Mouse (Mus musculus) hindbrain, embryonic 12.5 days (tissue): ENCODE data around the gene Fhod1. TPM values are rescaled to one million over a fixed set of nuclear protein-coding genes. Genes with fewer than 3 reads are reported as not detected.

ENCODE experiments used
- ATAC-seq: fragments of 200-750 bp; cut with Nextera tagmentation; 2 replicates; pipeline ENCODE4 v1.8.0; 2017; ENCODE audit warnings: moderate TSS enrichment; ENCODE audit not compliant: low FRiP score
- H3K27ac ChIP-seq: fragments of 300-500 bp; sonication (generic); 2 replicates; pipeline ENCODE4 v1.5.1; 2016; ENCODE audit warnings: mild to moderate bottlenecking
- H3K27me3 ChIP-seq: fragments of 300-500 bp; sonication (generic); 2 replicates; pipeline ENCODE4 v1.6.1; 2016; ENCODE audit warnings: mild to moderate bottlenecking
- H3K36me3 ChIP-seq: fragments of 300-500 bp; sonication (generic); 2 replicates; pipeline ENCODE4 v1.6.1; 2016; ENCODE audit warnings: mild to moderate bottlenecking
- H3K4me1 ChIP-seq: fragments of 300-500 bp; sonication (generic); 2 replicates; pipeline ENCODE4 v1.6.1; 2016
- H3K4me2 ChIP-seq: fragments of 300-500 bp; sonication (generic); replicated peaks from 2 replicates; pipeline ENCODE4 v1.6.1; 2016; ENCODE audit warnings: mild to moderate bottlenecking
- H3K4me3 ChIP-seq: fragments of 300-500 bp; sonication (generic); 2 replicates; pipeline ENCODE4 v1.5.1; 2016; ENCODE audit warnings: mild to moderate bottlenecking
- H3K9ac ChIP-seq: fragments of 300-500 bp; sonication (generic); 2 replicates; pipeline ENCODE4 v1.6.1; 2016; ENCODE audit warnings: mild to moderate bottlenecking, moderate library complexity
- H3K9me3 ChIP-seq: fragments of 300-500 bp; sonication (generic); replicated peaks from 2 replicates; pipeline ENCODE4 v1.6.1; 2016; ENCODE audit warnings: mild to moderate bottlenecking
- WGBS: fragments of 180-500 bp; shearing (Covaris S2); methylation state at CpG from one replicate; pipeline ENCODE4 v1.1.7; 2016; 5-methylcytosine and 5-hydroxymethylcytosine counted together
- microRNA counts: library from miRNA; unstranded; fragments of <30 nt; microRNA quantifications from one replicate; lab custom pipeline; 2017
- microRNA-seq: library from miRNA; unstranded; fragments of <30 nt; microRNA quantifications from one replicate; pipeline ENCODE4, GENCODE M21; 2017
- polyA plus RNA-seq: library from polyadenylated mRNA; unstranded; fragments of >200 nt; fragmentation: Nextera tagmentation; extraction: Ambion mirVana; gene quantifications from 2 replicates; pipeline ENCODE4 v1.2.1, GENCODE M21; 2016

The Fhod1 gene
- polyA plus RNA-seq, 1 experiment from 2014 or later = 2.0 TPM

DNA sequence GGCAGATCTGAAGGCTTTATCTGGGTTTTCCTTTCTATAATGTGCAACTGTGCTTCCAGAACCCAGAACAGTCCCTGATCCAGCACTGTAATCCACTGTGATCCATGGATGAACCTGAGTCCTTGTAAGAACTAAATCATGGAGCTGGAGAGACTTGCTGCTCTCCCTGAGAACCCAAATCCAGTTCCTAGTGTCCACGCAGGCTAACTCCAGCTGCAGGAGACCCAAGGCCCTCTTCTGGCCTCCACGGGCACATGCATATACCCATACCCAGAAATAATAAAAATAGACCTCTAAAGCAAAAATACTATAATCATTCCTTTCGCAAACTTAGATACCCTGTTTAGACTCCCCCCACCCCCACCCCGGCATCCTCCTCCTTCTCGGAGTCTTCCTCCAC, 59.5 kb downstream of the Fhod1 start:
- WGBS = 81% methylated on average over 5 of the region's 5 CpGs
- peaks cover 50% of the 10 kb centered on the region for H3K4me1 ChIP-seq
- no peak overlapping the region for H3K27ac ChIP-seq
- peaks cover 26% of the 10 kb centered on the region for H3K27me3 ChIP-seq
- no peaks in the 10 kb centered on the region for H3K9me3 ChIP-seq
- H3K4me3 ChIP-seq = peak overlapping the region; percentile 48
- ATAC-seq = no peak
- peak overlapping the region; percentile 81 for H3K4me2 ChIP-seq
- peaks cover 19% of the 10 kb centered on the region for H3K36me3 ChIP-seq
- peak overlapping the region; percentile 60 for H3K9ac ChIP-seq

DNA sequence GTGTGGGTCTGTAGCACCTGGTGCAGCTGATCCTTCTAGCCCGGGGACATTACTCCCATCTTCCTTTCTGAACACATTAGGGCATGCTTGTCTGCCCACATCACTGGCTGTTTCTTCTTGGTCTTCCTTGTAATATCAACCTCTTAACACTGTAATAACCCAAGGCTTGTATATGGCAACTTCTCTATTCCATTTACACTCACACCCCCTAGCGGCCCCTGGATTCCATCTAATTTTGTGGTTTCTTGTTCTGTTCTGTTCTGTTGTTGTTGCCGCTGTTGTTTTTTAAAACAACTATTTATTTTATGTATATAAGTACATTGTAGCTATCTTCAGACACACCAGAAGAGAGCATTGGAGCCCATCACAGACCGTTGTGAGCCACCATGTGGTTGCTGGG, 60.8 kb downstream of the Fhod1 start:
- H3K4me3 ChIP-seq = no peak overlapping the region
- H3K36me3 ChIP-seq = peaks cover 33% of the 10 kb centered on the region
- peaks cover 50% of the 10 kb centered on the region for H3K4me1 ChIP-seq
- no peak overlapping the region for H3K27ac ChIP-seq
- no peak for ATAC-seq
- peak overlapping the region; percentile 81 for H3K4me2 ChIP-seq
- peaks cover 19% of the 10 kb centered on the region for H3K27me3 ChIP-seq
- no peaks in the 10 kb centered on the region for H3K9me3 ChIP-seq
- 87% methylated on average over 4 of the region's 4 CpGs for WGBS
- H3K9ac ChIP-seq = no peak overlapping the region

DNA sequence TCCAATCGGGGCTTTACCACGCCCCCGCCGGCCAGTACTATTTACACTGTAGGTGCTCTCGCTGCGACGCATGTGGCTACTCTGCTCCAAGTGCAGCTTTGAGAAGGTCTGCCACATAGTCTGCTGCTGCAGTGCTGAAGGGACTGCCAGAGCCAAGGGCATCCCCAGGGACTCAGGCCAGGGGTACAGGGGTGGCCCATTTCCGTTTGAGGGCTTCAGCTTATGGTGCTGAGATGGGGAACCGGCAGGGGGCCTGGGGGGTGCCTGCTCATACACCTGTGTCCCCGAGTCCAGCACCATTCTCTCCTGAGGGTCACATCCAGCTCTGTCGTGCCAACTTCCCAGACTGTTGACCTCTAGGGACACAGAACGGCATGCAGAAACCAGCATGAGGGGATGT, 62.2 kb downstream of the Fhod1 start:
- H3K4me3 ChIP-seq = no peak overlapping the region
- peaks cover 41% of the 10 kb centered on the region for H3K36me3 ChIP-seq
- 34% methylated on average over 12 of the region's 12 CpGs for WGBS
- peaks cover 46% of the 10 kb centered on the region for H3K4me1 ChIP-seq
- H3K9ac ChIP-seq = no peak overlapping the region
- H3K27me3 ChIP-seq = peaks cover 28% of the 10 kb centered on the region
- no peak overlapping the region for H3K27ac ChIP-seq
- H3K9me3 ChIP-seq = no peaks in the 10 kb centered on the region
- H3K4me2 ChIP-seq = peak overlapping the region; percentile 81; the same call in 1 of the 2 replicates
- ATAC-seq = no peak

DNA sequence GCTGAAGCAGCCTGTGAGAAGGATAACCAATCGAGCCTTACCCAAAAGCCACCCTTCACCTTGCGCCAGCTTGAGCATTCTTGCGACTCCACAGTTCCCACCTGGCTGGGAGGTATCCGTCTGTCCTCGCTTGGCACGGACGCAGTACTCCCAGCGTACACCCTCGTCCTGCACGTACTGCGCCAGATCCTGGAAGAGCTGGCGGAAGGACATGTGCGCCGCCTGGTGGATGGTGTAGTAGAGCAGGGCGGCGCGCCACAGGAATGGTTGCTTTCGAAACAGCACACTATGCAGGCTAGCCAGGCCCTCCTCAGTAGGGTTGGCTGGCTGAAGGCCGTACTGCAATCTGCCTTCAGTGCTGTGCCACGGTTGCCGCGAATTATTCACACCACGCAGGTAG, 64.7 kb downstream of the Fhod1 start:
- H3K36me3 ChIP-seq = peaks cover 47% of the 10 kb centered on the region

DNA sequence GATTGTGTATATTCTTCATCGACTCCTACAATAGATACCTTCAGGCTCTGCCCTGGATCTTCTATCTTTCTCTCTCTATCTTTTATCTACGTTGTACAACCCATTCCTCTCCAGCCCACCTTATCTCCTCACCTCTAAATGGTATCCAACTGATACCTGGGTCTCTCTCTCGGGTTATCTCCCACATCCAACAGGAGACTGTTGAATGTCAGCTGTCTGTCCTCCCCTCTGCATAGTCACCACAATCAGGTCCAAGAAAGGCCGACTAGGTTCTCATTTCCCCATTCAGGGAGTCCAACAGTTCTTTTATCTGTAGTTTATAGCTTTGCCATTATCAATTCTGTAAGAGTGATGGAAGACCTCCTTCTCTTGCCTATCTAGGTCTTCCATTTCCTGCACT, 65.5 kb downstream of the Fhod1 start:
- Histone ChIP-seq H3K4me1 (peaks cover 26% of the 10 kb centered on the region), H3K4me2 (no peak overlapping the region), H3K27ac (no peak overlapping the region), H3K36me3 (peaks cover 47% of the 10 kb centered on the region), H3K9me3 (no peaks in the 10 kb centered on the region), H3K9ac (no peak overlapping the region), H3K4me3 (no peak overlapping the region), H3K27me3 (peaks cover 53% of the 10 kb centered on the region)
- no peak for ATAC-seq
- WGBS = 86% methylated on average over 4 of the region's 4 CpGs

More for the DNA sequence above, 64.7 kb downstream of the Fhod1 start:
- Histone ChIP-seq H3K27me3 (peaks cover 45% of the 10 kb centered on the region), H3K9me3 (no peaks in the 10 kb centered on the region), H3K4me2 (no peak overlapping the region), H3K4me3 (no peak overlapping the region), H3K27ac (no peak overlapping the region), H3K9ac (no peak overlapping the region), H3K4me1 (peaks cover 34% of the 10 kb centered on the region)
- 21% methylated on average over 23 of the region's 23 CpGs for WGBS
- peak; percentile 27; the same call in 1 of the 2 replicates for ATAC-seq

DNA sequence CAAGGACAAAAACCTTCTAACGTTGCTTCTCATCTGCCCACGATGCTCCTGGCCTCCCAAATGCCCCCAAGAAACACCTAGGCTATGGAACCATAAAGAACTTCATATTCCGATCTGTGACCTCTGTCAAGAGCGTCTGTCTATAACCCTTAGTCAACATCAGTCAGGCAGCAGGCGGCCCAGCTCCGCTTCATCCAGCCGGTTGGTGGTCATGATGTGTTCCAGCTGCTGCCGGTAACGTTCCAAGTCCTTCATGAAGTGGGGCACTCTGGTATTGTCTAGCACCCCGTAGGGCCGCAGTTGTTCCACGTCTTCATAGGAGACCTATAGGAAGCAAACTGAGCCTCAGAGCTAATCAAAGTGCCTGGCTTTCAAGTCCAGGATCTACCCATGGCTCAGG, 65.9 kb downstream of the Fhod1 start:
- H3K4me2 ChIP-seq = no peak overlapping the region
- H3K27me3 ChIP-seq = peaks cover 57% of the 10 kb centered on the region
- 89% methylated on average over 12 of the region's 12 CpGs for whole genome bisulfite sequencing
- H3K36me3 ChIP-seq = peaks cover 47% of the 10 kb centered on the region
- no peak overlapping the region for H3K9ac ChIP-seq
- H3K4me1 ChIP-seq = peaks cover 24% of the 10 kb centered on the region
- H3K27ac ChIP-seq = no peak overlapping the region
- no peak for ATAC-seq
- no peak overlapping the region for H3K4me3 ChIP-seq
- no peaks in the 10 kb centered on the region for H3K9me3 ChIP-seq

DNA sequence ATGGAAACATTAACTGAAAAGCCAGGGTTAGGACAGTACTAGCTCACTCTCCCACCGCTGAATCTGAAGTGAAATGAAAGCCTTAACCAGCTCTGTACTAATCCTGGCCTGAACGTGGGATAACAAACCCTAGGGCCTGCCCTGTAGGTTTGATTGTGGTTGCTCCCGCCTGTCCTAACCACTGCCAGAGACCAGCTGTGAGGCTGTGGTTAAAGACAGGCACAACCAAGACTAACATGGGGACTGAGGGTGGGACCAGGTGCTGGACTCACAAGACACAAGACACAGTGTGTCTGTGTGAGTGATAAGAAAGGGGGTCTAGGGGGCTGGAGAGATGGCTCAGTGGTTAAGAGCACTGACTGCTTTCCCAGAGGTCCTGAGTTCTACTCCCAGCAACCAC, 67.2 kb downstream of the Fhod1 start:
- no peak for ATAC-seq
- Histone ChIP-seq H3K4me3 (no peak overlapping the region), H3K27ac (no peak overlapping the region), H3K36me3 (peaks cover 46% of the 10 kb centered on the region), H3K9ac (no peak overlapping the region), H3K9me3 (no peaks in the 10 kb centered on the region), H3K4me2 (no peak overlapping the region), H3K27me3 (peaks cover 69% of the 10 kb centered on the region), H3K4me1 (peaks cover 24% of the 10 kb centered on the region)
- 65% methylated on average over 3 of the region's 3 CpGs for WGBS

MicroRNAs encoded within 50 kb of the gene (microRNA counts, 519-probe panel; counts per million panel counts)
- 3,289 counts per million, percentile 73 among the panel's probes with 10 or more counts for microRNA mmu-miR-328 (lab: Ali Mortazavi, UCI)

Small RNAs within 50 kb of the gene (microRNA-seq; reads per million reads assigned to microRNA genes)
- gene Gm27320 (not detected), gene Mir328 (347 reads per million, percentile 62 among the genes with 10 or more reads in this experiment)

Other genes with a start within 250 kb of the Fhod1 start
- gene Ces4a, start 216.2 kb downstream of the Fhod1 start, polyA plus RNA-seq = not detected in 2 replicates
- gene Cbfb, start 177.3 kb downstream of the Fhod1 start, polyA plus RNA-seq = 66.2 and 72.5 TPM in 2 replicates
- gene D230025D16Rik, start 122.8 kb downstream of the Fhod1 start, polyA plus RNA-seq = 28.5 and 28.9 TPM in 2 replicates
- gene B3gnt9, start 92.8 kb downstream of the Fhod1 start, polyA plus RNA-seq = 7.5 and 9.5 TPM in 2 replicates
- gene Tradd, start 83.3 kb downstream of the Fhod1 start, polyA plus RNA-seq = 17.2 and 17.5 TPM in 2 replicates
- gene Fbxl8, start 83.3 kb downstream of the Fhod1 start, polyA plus RNA-seq = 0.97 and 1.4 TPM in 2 replicates
- 0.23 TPM in 1 of 2 replicates, not detected in the other for gene Hsf4, start 78.2 kb downstream of the Fhod1 start, polyA plus RNA-seq
- 2.7 and 4.0 TPM in 2 replicates for gene Nol3, start 71.8 kb downstream of the Fhod1 start, polyA plus RNA-seq
- 63.2 and 74.0 TPM in 2 replicates for gene 4931428F04Rik, start 58.1 kb downstream of the Fhod1 start, polyA plus RNA-seq
- 12.7 and 15.7 TPM in 2 replicates for gene Exoc3l, start 51.9 kb downstream of the Fhod1 start, polyA plus RNA-seq
- 68.8 and 69.9 TPM in 2 replicates for gene E2f4, start 50.3 kb downstream of the Fhod1 start, polyA plus RNA-seq
- 2.7 and 3.2 TPM in 2 replicates for gene Elmo3, start 42.4 kb downstream of the Fhod1 start, polyA plus RNA-seq
- 1.3 TPM in 2 replicates for gene Lrrc29, start 21.7 kb downstream of the Fhod1 start, polyA plus RNA-seq
- gene Tmem208, start 21.6 kb downstream of the Fhod1 start, polyA plus RNA-seq = 97.6 and 100 TPM in 2 replicates
- 7.2 and 7.7 TPM in 2 replicates for gene Slc9a5, start 890 bp upstream of the Fhod1 start, polyA plus RNA-seq
- gene Plekhg4, start 25.3 kb upstream of the Fhod1 start, polyA plus RNA-seq = 0.59 and 0.93 TPM in 2 replicates
- gene Kctd19, start 65.5 kb upstream of the Fhod1 start, polyA plus RNA-seq = 0.08 TPM in 1 of 2 replicates, not detected in the other
- gene Lrrc36, start 65.6 kb upstream of the Fhod1 start, polyA plus RNA-seq = 2.1 and 3.1 TPM in 2 replicates
- gene Tppp3, start 123.6 kb upstream of the Fhod1 start, polyA plus RNA-seq = 162 and 186 TPM in 2 replicates
- 35.8 and 36.1 TPM in 2 replicates for gene Zdhhc1, start 148.9 kb upstream of the Fhod1 start, polyA plus RNA-seq
- 24.2 and 24.7 TPM in 2 replicates for gene Hsd11b2, start 170.8 kb upstream of the Fhod1 start, polyA plus RNA-seq
- 117 and 127 TPM in 2 replicates for gene Atp6v0d1, start 218.1 kb upstream of the Fhod1 start, polyA plus RNA-seq